Mouse (Mus musculus): Measurements from ENCODE around the gene Tes.

DNA sequence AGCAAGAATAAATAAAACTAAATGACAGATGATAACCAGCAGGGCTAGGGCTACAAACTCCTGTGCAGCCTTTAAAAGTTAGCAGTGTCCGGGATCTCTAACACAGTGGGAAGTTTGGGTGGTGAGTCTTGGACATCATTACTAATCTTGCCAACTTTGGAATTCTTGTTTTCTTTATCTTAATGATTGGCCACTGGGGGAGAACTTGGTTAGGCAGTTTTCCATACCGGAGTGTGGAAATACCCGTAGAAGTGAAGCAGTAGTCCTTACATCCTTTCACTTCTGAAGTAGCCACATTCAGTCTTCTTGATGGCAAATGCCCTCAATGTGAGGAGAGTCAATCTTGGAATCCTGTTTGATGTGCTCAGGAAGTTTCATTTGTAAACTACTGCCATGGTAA is 7.0 kb downstream of the Tes start:
- TF ChIP-seq CTCF (IDR thresholded peaks at IDR 0.05; ENCODE audit: low read depth, low read length) (no peak), POLR2A (IDR thresholded peaks at IDR 0.05; ENCODE audit: borderline replicate concordance, low read depth, low read length) (no peak)

All from bone marrow macrophage, adult 2 months (primary cell).